Mouse (Mus musculus): Measurements from ENCODE around the gene 2310057N15Rik. TPM values are rescaled to one million over a fixed set of nuclear protein-coding genes. Genes with fewer than 3 reads are reported as not detected.
"Not testable (repeated sequence)": the region's sequence is repeated elsewhere in the genome, so short reads cannot be mapped to it uniquely, and the experiment has no call there.

Gene 2310057N15Rik
- total RNA-seq (2015; ENCODE audit: low replicate concordance) (not detected in 2 replicates), total RNA-seq (2017; ENCODE audit: low replicate concordance) (not detected in 2 replicates)

DNA sequence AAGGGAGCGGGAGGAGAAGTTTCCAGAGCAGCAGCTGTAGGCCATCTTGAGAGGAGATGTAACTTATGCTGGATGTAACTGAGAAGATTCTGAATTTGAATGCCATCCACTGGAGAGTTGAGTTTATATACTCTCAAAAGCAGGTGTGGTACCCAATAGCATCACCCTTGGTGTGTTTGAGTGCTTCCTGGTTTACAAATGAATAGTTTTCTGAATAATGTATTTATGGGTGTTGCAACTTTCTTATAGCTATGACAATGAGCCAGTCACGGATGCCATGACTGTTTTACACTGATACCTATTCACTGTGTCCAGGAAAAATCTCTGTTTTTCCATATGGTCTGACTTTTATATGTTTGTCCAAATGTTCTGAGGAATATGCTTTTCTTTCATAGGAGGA, at the start of gene 2310057N15Rik:
TSS of gene 2310057N15Rik (minus strand) at position 101 of the 400 bp plus-strand sequence.
- no peak for ATAC-seq (replicated peaks; ENCODE audit: low FRiP score, poor library complexity, severe bottlenecking)

DNA sequence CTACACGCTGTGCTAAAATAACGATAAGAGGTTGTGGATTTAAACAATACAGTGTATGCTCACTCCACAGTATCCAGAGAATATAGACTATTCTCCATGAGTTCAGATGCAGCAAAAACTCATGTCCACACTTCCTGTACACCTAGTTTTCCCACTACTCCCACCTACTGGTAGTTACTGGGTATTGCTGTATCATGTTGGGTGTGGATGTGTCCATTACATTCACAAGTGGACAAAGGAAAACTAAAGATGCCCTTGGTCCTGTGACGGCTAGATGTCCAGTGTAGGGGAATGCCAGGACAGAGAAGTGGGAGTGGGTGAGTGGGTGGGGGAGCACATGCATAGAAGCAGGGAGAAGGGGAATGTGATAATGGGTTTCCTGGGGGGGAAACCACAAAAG, 49.7 kb upstream of the 2310057N15Rik start:
- ATAC-seq (replicated peaks; ENCODE audit: low FRiP score, poor library complexity, severe bottlenecking) = no peak

DNA sequence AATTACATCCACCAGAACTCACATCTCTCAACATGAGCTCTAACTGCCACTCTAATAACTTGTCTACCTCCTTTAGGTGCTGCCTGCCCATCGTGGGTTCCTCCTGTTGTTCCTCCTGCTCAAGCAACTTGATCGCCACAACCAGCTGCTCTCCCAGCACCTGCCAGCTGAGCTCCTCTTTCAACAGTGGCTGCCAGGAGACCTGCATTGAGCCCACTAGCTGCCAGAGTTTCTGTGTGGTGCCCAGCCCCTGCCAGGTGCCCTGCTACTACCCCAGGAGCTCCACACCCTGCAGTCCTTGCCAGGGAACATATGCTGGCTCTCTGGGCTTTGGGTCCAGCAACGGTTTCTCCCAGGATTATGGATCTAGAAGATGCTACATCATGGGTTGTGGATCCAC, 46.1 kb upstream of the 2310057N15Rik start, which contains the start of gene Krtap15:
TSS of gene Krtap15 (plus strand) at position 150 of the 400 bp plus-strand sequence.
- no peak for ATAC-seq (replicated peaks; ENCODE audit: low FRiP score, poor library complexity, severe bottlenecking)

DNA sequence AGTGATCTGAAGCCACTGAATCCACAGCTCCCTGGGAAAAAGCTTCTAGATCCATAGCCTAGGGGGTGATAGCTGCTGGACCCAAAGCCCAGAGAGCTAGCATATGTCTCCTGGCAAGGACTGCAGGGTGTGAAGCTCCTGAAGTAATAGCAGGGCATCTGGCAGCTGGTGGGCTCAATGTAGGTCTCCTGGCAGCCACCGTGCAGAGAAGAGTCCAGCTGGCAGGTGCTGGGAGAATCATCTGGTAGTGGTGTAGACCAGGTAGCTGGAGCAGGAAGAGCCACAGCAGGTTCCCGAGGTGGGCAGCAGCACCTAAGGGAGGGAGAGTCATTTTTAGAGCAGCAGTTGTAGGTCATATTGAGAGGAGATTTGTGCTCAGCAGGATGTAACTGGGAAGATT, 37.8 kb upstream of the 2310057N15Rik start, which contains the start of gene Gm20741:
TSS of gene Gm20741 (minus strand) at position 394 of the 400 bp plus-strand sequence.
- no peak for ATAC-seq (replicated peaks; ENCODE audit: low FRiP score, poor library complexity, severe bottlenecking)

DNA sequence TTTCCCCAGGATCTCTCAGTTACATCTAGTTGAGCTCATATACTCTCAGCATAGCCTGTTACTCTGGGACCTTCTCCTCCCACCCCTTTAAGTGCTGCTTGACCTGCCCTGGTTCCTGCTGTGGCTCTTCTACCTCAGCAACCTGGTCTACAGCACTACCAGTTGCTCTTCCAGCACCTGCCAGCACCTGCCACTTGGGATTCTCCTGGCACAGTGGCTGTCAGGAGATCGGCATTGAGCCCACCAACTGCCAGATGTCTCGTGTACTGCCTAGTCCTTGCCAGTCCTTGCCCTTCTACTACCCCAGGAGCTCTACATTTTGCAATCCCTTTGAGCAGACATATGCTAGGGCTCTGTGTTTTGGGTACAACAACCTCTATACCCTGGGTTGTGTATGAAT, 12.8 kb upstream of the 2310057N15Rik start:
- no peak for ATAC-seq (replicated peaks; ENCODE audit: low FRiP score, poor library complexity, severe bottlenecking)

DNA sequence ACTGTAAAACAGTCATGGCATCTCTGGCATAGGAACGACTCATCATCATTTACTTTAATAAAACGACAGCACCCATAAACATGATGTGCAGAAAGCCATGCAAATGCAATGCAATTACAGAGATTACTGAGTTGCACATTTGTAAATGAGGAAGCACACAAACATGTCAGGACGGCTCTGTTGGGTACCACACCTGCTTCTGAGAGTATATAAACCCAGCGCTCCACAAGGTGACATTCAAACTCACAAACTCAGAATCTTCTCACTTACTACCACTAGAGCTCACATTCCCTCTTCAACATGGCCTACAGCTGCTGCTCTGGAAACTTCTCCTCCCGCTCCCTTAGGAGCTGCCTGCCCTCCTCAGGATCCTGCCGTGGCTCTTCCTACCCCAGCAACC, 3.6 kb upstream of the 2310057N15Rik start, which contains the start of gene Gm5965:
TSS of gene Gm5965 (plus strand) at position 301 of the 400 bp plus-strand sequence.
- no peak for ATAC-seq (replicated peaks; ENCODE audit: low FRiP score, poor library complexity, severe bottlenecking)

DNA sequence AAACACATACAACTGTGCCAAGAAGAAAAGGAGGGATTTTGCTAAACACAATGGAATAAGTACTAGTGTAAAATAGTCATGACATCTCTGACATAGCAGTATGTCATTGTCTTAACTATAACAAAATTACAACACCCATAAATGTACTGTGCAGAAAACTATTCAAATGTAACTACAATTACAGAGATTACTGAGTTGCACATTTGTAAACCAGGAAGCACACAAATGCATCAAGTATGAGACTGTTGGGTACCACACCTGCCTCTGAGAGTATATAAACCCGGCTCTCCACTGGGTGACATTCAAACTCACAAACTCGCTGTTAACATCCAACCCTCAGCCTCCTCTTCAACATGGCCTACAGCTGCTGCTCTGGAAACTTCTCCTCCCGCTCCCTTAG, 15.5 kb downstream of the 2310057N15Rik start, which contains the start of gene 2310034C09Rik:
TSS of gene 2310034C09Rik (plus strand) at position 301 of the 400 bp plus-strand sequence.
- not testable (repeated sequence) for ATAC-seq (replicated peaks; ENCODE audit: low FRiP score, poor library complexity, severe bottlenecking)

DNA sequence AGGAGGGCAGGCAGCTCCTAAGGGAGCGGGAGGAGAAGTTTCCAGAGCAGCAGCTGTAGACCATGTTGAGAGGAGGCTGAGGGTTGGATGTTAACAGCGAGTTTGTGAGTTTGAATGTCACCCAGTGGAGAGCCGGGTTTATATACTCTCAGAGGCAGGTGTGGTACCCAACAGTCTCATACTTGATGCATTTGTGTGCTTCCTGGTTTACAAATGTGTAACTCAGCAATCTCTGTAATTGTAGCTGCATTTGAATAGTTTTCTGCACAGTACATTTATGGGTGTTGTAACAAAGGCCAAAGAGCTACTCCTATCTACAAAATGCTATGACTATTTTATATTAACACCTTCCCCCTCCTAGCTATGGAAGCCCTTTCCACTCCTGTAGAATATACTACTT, 22.5 kb downstream of the 2310057N15Rik start, which contains the start of gene Krtap13:
TSS of gene Krtap13 (minus strand) at position 101 of the 400 bp plus-strand sequence.
- ATAC-seq (replicated peaks; ENCODE audit: low FRiP score, poor library complexity, severe bottlenecking) = not testable (repeated sequence)

DNA sequence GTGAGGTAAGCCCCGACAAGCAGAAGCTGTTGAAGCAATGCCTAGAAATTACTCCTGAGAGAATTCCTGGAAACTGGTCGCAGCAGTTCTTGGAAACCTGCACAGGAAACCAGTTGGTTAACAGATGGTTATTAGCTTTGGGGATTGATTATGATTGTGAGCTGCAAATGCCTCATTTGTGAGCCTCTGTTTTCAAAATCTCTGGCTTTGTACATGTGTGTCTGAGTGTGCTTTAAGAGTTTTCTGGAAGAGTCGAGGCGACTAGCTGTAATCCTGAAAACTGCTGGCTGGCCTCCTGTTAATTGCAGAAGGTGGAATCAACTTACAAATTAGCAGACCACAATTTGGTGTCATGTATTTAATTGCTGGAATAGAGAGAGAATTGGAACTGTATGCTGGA, 26.1 kb downstream of the 2310057N15Rik start:
- no peak for ATAC-seq (replicated peaks; ENCODE audit: low FRiP score, poor library complexity, severe bottlenecking)

DNA sequence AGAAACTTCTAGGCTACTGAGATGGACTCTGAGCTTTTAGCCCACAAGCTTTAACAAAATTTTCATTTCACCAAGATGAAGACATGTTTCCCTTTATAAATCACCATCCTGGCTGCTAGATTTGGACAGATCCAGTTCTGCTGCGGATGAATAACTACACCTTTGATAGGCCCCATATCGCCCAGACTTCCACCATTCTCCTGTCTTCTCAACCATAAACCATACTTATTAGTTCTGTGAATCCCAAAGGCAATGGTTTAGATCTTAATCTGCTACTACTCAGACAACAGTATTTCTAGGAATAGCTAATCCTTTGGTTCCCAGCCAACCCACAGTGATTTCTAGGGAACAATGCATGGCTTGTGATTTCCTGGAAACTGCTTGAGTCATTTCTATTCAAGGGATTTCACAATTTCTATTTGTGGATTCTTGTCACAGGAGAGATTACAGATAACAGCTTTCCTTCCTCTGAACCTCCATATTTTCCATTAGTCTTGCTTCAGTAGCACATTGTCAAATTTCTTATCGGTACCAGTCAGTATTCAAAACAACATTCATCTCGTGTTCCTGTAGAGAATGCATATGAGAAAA, 29.2 kb downstream of the 2310057N15Rik start:
- no peak for ATAC-seq (replicated peaks; ENCODE audit: low FRiP score, poor library complexity, severe bottlenecking)

DNA sequence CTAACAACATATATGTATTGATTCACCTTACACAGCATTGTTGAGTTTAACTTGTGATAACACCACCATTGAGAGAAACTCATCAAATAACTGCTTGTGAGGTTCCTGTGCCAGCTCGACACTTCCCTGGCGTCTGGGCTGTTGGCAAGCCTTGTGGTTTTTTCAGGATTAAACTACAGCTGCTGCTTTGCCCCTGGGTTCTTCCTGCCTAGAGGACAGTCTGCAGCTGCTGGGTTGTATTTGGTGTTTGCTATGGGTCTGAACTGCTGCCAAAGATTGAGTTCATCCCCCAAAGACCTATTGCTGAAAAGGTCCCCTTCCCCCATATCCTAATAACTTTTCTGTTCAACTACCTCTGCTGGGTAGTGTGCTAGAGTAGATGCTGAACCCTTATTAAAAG, 38.6 kb downstream of the 2310057N15Rik start:
- ATAC-seq (replicated peaks; ENCODE audit: low FRiP score, poor library complexity, severe bottlenecking) = no peak

DNA sequence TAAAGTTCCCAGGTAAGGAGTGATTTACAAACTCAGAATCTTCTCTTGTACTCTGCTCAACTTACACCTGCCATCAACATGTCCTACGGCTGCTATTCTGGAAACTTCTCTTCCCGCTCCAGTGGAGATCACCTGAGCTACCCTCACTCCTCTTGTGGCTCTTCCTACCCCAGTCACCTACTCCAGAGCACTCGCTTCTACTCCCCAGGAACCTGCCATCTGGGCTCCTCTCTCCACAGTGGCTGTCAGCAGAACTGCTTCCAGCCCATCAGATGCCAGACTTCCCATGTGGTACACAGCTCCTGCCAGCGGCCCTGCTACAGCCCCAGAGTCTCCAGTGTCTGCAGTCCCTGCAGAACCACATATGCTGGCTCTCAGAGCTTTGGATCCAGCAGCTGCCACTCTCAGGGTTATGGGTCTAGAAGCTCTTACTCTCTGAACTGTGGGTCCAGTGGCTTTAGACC, 45.2 kb downstream of the 2310057N15Rik start, which contains the start of gene Krtap13-1:
TSS of gene Krtap13-1 (plus strand) at position 51 of the 464 bp plus-strand sequence.
- ATAC-seq (replicated peaks; ENCODE audit: low FRiP score, poor library complexity, severe bottlenecking) = no peak

Other genes with a start within 250 kb of the 2310057N15Rik start
- not detected in 2 replicates for gene Cldn8, start 211.0 kb downstream of the 2310057N15Rik start, total RNA-seq (2015; ENCODE audit: low replicate concordance)
- gene Cldn8, start 211.0 kb downstream of the 2310057N15Rik start, total RNA-seq (2017; ENCODE audit: low replicate concordance) = not detected in 2 replicates
- gene Krtap24-1, start 161.9 kb downstream of the 2310057N15Rik start, total RNA-seq (2015; ENCODE audit: low replicate concordance) = not detected in 2 replicates
- gene Krtap24-1, start 161.9 kb downstream of the 2310057N15Rik start, total RNA-seq (2017; ENCODE audit: low replicate concordance) = not detected in 2 replicates
- gene 2310079G19Rik, start 146.5 kb downstream of the 2310057N15Rik start, total RNA-seq (2015; ENCODE audit: low replicate concordance) = not detected in 2 replicates
- gene 2310079G19Rik, start 146.5 kb downstream of the 2310057N15Rik start, total RNA-seq (2017; ENCODE audit: low replicate concordance) = not detected in 2 replicates
- gene Krtap26-1, start 126.4 kb downstream of the 2310057N15Rik start, total RNA-seq (2015; ENCODE audit: low replicate concordance) = not detected in 2 replicates
- gene Krtap26-1, start 126.4 kb downstream of the 2310057N15Rik start, total RNA-seq (2017; ENCODE audit: low replicate concordance) = not detected in 2 replicates
- not detected in 2 replicates for gene Krtap27-1, start 102.5 kb downstream of the 2310057N15Rik start, total RNA-seq (2015; ENCODE audit: low replicate concordance)
- not detected in 2 replicates for gene Krtap27-1, start 102.5 kb downstream of the 2310057N15Rik start, total RNA-seq (2017; ENCODE audit: low replicate concordance)
- not detected in 2 replicates for gene 2310061N02Rik, start 66.2 kb downstream of the 2310057N15Rik start, total RNA-seq (2015; ENCODE audit: low replicate concordance)
- not detected in 2 replicates for gene 2310061N02Rik, start 66.2 kb downstream of the 2310057N15Rik start, total RNA-seq (2017; ENCODE audit: low replicate concordance)
- not detected in 2 replicates for gene Krtap13-1, start 45.3 kb downstream of the 2310057N15Rik start, total RNA-seq (2015; ENCODE audit: low replicate concordance)
- not detected in 2 replicates for gene Krtap13-1, start 45.3 kb downstream of the 2310057N15Rik start, total RNA-seq (2017; ENCODE audit: low replicate concordance)
- not detected in 2 replicates for gene Krtap13, start 22.6 kb downstream of the 2310057N15Rik start, total RNA-seq (2015; ENCODE audit: low replicate concordance)
- not detected in 2 replicates for gene Krtap13, start 22.6 kb downstream of the 2310057N15Rik start, total RNA-seq (2017; ENCODE audit: low replicate concordance)
- gene 2310034C09Rik, start 15.4 kb downstream of the 2310057N15Rik start, total RNA-seq (2015; ENCODE audit: low replicate concordance) = not detected in 2 replicates
- not detected in 2 replicates for gene 2310034C09Rik, start 15.4 kb downstream of the 2310057N15Rik start, total RNA-seq (2017; ENCODE audit: low replicate concordance)
- gene Gm5965, start 3.7 kb upstream of the 2310057N15Rik start, total RNA-seq (2015; ENCODE audit: low replicate concordance) = not detected in 2 replicates
- not detected in 2 replicates for gene Gm5965, start 3.7 kb upstream of the 2310057N15Rik start, total RNA-seq (2017; ENCODE audit: low replicate concordance)
- not detected in 2 replicates for gene Gm20741, start 38.0 kb upstream of the 2310057N15Rik start, total RNA-seq (2015; ENCODE audit: low replicate concordance)
- gene Gm20741, start 38.0 kb upstream of the 2310057N15Rik start, total RNA-seq (2017; ENCODE audit: low replicate concordance) = not detected in 2 replicates
- not detected in 2 replicates for gene Krtap15, start 46.0 kb upstream of the 2310057N15Rik start, total RNA-seq (2015; ENCODE audit: low replicate concordance)
- gene Krtap15, start 46.0 kb upstream of the 2310057N15Rik start, total RNA-seq (2017; ENCODE audit: low replicate concordance) = not detected in 2 replicates
- not detected in 2 replicates for gene Krtap14, start 51.9 kb upstream of the 2310057N15Rik start, total RNA-seq (2015; ENCODE audit: low replicate concordance)
- not detected in 2 replicates for gene Krtap14, start 51.9 kb upstream of the 2310057N15Rik start, total RNA-seq (2017; ENCODE audit: low replicate concordance)
- not detected in 2 replicates for gene Krtap19-1, start 95.2 kb upstream of the 2310057N15Rik start, total RNA-seq (2015; ENCODE audit: low replicate concordance)
- not detected in 2 replicates for gene Krtap19-1, start 95.2 kb upstream of the 2310057N15Rik start, total RNA-seq (2017; ENCODE audit: low replicate concordance)
- gene Krtap19-2, start 100.1 kb upstream of the 2310057N15Rik start, total RNA-seq (2015; ENCODE audit: low replicate concordance) = not detected in 2 replicates
- not detected in 2 replicates for gene Krtap19-2, start 100.1 kb upstream of the 2310057N15Rik start, total RNA-seq (2017; ENCODE audit: low replicate concordance)
- not detected in 2 replicates for gene Krtap19-3, start 103.8 kb upstream of the 2310057N15Rik start, total RNA-seq (2015; ENCODE audit: low replicate concordance)
- gene Krtap19-3, start 103.8 kb upstream of the 2310057N15Rik start, total RNA-seq (2017; ENCODE audit: low replicate concordance) = not detected in 2 replicates
- gene Krtap19-4, start 110.9 kb upstream of the 2310057N15Rik start, total RNA-seq (2015; ENCODE audit: low replicate concordance) = not detected in 2 replicates
- gene Krtap19-4, start 110.9 kb upstream of the 2310057N15Rik start, total RNA-seq (2017; ENCODE audit: low replicate concordance) = not detected in 2 replicates
- gene Krtap19-5, start 122.3 kb upstream of the 2310057N15Rik start, total RNA-seq (2015; ENCODE audit: low replicate concordance) = not detected in 2 replicates
- not detected in 2 replicates for gene Krtap19-5, start 122.3 kb upstream of the 2310057N15Rik start, total RNA-seq (2017; ENCODE audit: low replicate concordance)
- not detected in 2 replicates for gene Krtap19-9b, start 158.1 kb upstream of the 2310057N15Rik start, total RNA-seq (2015; ENCODE audit: low replicate concordance)
- not detected in 2 replicates for gene Krtap19-9b, start 158.1 kb upstream of the 2310057N15Rik start, total RNA-seq (2017; ENCODE audit: low replicate concordance)
- gene Krtap16-3, start 188.7 kb upstream of the 2310057N15Rik start, total RNA-seq (2015; ENCODE audit: low replicate concordance) = not detected in 2 replicates
- gene Krtap16-3, start 188.7 kb upstream of the 2310057N15Rik start, total RNA-seq (2017; ENCODE audit: low replicate concordance) = not detected in 2 replicates
- gene Krtap22-2, start 236.6 kb upstream of the 2310057N15Rik start, total RNA-seq (2015; ENCODE audit: low replicate concordance) = not detected in 2 replicates
- not detected in 2 replicates for gene Krtap22-2, start 236.6 kb upstream of the 2310057N15Rik start, total RNA-seq (2017; ENCODE audit: low replicate concordance)
- gene Gm10229, start 241.1 kb upstream of the 2310057N15Rik start, total RNA-seq (2015; ENCODE audit: low replicate concordance) = not detected in 2 replicates
- not detected in 2 replicates for gene Gm10229, start 241.1 kb upstream of the 2310057N15Rik start, total RNA-seq (2017; ENCODE audit: low replicate concordance)

All from erythroid progenitor cell, adult 5-6 weeks (primary cell).